Mouse (Mus musculus) mature B cell (primary cell): Measurements from ENCODE around the gene Naxd.
"Not testable (repeated sequence)": the region's sequence is repeated elsewhere in the genome, so short reads cannot be mapped to it uniquely, and the experiment has no call there.

Experiments
- in situ Hi-C: fragments of 300-500 bp; cut with MboI; formaldehyde crosslinking; loops from 2 replicates; pipeline ENCODE4 v1.14.3; 2019

Gene Naxd

GRCm38 (mm10) chr8:11471309-11471708, 26.0 kb upstream of the Naxd start:
- in situ Hi-C loops = no loop called here

DNA sequence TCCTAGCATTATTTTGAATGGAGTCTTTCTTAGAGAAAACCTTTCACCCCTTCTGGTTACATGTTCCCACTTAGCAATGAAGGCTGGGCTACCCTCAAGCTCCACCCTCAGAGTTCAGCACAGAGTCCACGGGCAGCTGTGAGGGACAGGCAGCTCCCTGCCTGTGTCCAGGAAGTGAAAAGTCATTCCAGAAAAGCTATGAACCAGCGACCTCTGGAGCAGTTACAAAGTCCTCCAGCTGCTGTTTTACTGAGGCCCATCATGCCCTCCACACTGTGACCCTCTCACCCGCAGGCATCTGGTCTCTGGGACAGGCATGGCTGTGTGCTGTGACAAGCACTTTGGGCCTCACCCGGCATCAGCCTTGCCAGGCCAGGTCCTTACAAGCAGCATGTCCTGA, 24.2 kb upstream of the Naxd start:
- in situ Hi-C loops = no loop called here

GRCm38 (mm10) chr8:11475397-11475796, 21.9 kb upstream of the Naxd start:
- in situ Hi-C loops = no loop called here

DNA sequence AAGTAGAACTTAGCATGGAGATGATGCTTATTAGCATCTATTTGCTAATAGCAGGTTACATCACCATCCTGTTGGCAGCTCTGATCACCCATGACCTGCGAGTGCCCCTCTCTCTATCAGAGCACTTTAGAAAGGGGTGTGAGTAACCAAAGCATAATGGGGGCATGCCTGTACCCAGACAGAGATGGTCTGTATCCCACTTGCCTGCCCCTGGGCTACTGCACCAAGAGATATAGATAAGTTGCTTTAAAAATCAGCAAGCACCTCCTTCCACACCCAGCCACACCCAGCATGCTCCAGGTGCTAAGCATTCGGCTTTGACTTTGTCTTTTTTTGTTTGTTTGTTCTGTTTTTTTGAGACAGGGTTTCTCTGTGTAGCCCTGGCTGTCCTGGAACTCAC, 21.4 kb upstream of the Naxd start:
- in situ Hi-C loops = no loop called here

GRCm38 (mm10) chr8:11476338-11477177, 20.7 kb upstream of the Naxd start:
- in situ Hi-C loops = no loop called here

DNA sequence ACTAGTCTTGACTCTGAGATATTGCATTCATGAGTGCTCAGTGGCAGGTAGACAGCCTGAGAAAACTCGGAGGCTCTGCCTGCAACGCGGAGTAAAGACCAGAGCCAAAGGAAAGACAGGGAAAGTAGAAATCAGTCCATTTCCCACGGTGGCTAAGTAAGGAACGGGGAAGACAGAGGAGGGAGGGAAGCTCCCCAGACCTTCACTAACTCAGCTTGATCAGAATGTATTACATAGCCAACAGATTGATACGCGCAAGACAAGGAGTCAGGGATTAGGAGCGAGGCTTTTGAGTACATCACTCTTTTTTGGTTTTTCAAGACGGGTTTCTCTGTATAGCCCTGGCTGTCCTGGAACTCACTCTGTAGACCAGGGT, 20.1 kb upstream of the Naxd start:
- in situ Hi-C loops = no loop called here

- in situ Hi-C loops = no loop called here
Observed at GRCm38 (mm10) chr8:11477811-11478761, 19.2 kb upstream of the Naxd start, which contains the start of gene Rab20. Rab20 (minus strand) TSS chr8:11478710.

DNA sequence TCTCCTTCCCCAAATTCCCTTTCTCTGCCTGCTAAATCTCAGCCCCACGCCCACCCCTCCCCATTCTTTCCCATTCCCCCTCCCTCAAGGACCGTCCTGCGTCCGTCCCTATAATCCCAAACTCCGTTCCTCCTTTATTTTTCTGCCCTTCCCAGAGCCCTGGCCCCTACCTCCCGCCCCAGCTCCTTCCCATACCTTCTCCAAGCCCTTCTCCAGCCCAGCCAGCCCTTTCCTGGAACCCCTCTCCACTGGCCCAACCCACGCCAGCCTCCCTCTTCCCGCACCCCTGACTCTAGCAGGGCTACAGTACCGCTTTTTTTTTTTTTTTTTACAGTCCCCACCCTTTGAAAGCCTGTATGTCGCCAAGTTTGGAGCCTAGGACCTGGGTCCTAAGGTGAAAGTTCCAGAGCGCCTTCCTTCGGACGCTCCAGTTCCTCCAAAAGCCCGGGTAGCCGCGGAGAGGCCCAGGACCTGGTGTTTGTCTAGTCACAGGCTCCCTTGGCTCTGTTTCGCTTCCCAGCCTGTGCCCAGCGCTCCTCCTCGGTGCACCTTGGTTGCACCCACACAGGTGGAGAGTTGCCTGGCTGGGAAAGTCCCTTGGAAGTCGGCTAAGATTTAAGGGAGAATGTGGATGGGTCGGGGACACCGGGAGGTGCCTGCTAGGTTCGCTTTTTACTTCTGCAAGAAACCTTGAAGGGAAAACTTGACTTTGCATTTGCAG, 18.3 kb upstream of the Naxd start:
- in situ Hi-C loops = no loop called here

GRCm38 (mm10) chr8:11479591-11479990, 17.7 kb upstream of the Naxd start:
- in situ Hi-C loops = no loop called here

GRCm38 (mm10) chr8:11481876-11482275, 15.4 kb upstream of the Naxd start:
- in situ Hi-C loops = no loop called here

GRCm38 (mm10) chr8:11482537-11482936, 14.8 kb upstream of the Naxd start:
- in situ Hi-C loops = no loop called here

- in situ Hi-C loops = no loop called here
Observed at GRCm38 (mm10) chr8:11486142-11486541, 11.2 kb upstream of the Naxd start.

DNA sequence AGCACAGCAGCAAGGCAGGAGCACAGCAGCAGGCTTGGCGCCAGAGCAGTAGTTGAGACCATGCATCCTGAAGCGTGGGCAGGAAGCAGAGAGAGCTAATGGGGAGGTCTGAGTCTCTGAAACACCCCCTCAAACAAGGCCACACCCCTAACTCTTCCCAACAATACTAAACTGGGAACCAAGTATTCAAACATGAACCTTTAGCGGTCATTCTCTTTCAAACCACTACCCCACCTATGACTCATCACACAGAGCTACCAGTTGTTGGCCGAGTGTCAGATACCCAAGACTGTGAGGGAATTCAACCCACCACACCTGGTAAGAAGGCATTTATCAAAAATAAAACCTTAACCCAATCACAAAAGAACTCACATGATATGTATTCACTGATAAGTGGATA, 10.1 kb upstream of the Naxd start:
- in situ Hi-C loops = no loop called here

GRCm38 (mm10) chr8:11492340-11492739, 5.0 kb upstream of the Naxd start:
- in situ Hi-C loops = not testable (repeated sequence)

DNA sequence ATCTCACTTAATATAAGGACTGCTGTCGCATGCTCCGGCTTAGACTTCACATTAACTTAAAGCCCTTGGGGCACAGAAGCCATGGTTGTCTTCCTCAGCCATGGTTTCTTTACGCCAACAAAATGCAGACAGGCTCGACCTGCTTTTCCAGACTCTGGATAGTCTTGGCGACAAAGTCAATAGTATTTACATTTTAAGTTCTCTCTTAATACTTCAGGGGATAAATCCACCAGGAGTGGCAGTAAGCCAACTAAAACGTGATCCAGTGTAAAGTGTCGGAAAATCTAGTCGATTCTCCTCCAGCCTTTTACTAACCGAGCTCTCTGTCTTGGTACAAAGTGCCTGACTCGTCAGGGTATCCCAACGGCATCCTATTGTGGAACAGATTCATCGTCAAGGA, 975 bp downstream of the Naxd start:
- in situ Hi-C loops = no loop called here

DNA sequence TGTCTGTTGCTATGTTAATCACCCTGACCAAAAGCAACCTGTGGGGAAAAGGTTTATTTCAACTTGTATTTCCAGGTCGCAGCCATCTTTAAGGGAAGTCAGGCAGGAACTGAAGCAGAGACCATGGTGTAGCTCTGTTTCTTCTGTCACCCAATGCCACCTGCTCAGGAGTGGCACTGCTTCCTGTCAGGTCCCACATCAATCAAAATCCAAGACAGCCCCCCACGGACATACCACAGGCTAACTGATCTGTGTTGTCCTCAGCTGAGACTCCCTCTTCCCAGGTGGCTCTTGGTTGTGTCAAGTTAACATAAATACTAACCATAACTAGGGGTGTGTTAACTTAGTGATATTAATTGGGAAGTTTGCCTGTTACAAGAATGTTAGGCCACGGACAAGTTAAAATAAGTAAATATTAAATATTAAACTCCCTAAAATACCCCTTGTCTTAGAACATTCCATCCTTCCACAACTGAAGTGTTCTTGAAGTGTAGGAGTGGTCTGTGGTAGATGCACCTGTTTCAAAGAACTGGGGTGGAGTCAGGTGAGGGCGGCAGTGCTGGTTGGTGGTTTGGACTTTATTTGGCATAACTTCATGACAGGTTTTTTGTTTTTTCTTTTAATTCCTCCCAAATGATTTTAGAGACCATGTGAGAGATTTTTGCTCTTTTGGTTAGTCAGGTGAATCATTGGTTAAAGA, 1.6 kb downstream of the Naxd start:
- in situ Hi-C loops = no loop called here

GRCm38 (mm10) chr8:11503476-11504232, 6.3 kb downstream of the Naxd start:
- in situ Hi-C loops = no loop called here

DNA sequence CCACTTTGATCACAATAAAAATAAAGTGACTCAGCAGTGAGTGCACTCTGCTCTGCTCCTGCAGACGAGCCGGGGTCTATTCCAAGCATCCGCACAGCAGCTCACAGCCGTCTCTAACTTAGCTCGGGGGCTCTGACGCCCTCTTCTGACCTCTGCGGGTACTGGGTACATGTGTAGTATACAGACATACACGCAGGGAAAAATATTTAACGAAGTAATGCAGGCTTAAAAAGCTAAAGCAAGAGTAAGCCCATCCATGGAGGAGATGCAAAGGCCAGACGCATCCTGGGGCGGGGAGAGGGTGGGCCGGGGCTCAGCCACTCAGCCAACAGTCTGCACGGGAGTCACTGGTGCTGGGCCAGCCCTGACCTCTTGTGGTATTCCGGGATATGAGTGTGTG, 8.8 kb downstream of the Naxd start:
- in situ Hi-C loops = no loop called here

- in situ Hi-C loops = no loop called here
Observed at GRCm38 (mm10) chr8:11506802-11507201, 9.5 kb downstream of the Naxd start.

DNA sequence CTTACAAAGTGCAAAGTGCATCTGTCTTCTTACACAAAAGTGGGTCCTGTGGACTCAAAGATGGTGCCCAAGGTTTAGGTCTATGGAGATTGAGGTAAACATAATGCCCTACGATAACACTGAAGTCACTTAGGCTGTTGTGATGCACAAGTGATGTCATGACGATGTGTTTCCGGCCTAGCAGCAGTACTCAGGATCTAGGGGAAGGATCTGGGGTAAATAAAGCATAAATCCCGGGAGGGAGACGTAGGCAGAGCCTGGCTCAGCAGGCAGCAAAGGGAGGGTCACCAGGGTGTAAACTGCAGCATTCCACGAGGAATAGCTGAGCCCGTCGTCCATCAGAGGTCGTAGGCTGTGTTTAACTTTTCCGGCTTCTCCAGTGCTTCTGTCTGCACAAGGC, 11.6 kb downstream of the Naxd start:
- in situ Hi-C loops = no loop called here

DNA sequence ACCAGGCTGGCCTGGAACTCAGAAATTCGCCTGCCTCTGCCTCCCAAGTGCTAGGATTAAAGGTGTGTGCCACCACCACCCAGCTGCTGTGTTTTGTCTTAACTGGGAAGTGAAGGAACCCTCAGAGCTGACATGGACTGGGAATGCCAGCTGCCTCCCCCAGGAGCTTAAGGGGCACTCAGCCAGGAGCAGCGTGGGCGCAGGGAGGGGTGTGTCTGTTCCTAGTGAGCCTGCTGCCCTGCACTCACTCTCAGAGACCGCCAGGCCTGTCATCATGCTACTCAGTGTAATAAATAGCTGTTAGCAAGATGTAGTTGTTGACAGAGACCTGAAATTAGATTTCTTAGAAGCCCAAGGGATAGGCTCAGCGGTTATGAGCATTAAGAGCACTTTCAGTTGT, 13.7 kb downstream of the Naxd start:
- in situ Hi-C loops = no loop called here
